Mouse (Mus musculus) left cerebral cortex, adult 2 months (tissue): Measurements from ENCODE around the gene Sspn. TPM values are rescaled to one million over a fixed set of nuclear protein-coding genes. Genes with fewer than 3 reads are reported as not detected.
A peak's percentile ranks its signal among the peaks of the same experiment; 100 is the strongest.

Experiments
- DNase-seq, 2 experiments: peaks; one replicate each; pipeline ENCODE4 v3.0.0; 2021 to 2022; ENCODE audit warnings: low spot score in 2 of 2, mixed read lengths in 1 of 2; ENCODE audit errors: extremely low spot score in 1 of 2
- H3K27ac ChIP-seq: fragments of 200-600 bp; 2 replicates; pipeline ENCODE4 v1.8.1; 2022
- H3K4me3 ChIP-seq: fragments of 200-600 bp; 2 replicates; pipeline ENCODE4 v1.8.1; 2022
- CTCF ChIP-seq: fragments of 200-600 bp; IDR thresholded peaks from 2 replicates; pipeline ENCODE4 v1.8.1; 2022; ENCODE audit warnings: antibody characterized with exemption, mild to moderate bottlenecking, moderate library complexity
- intact Hi-C: fragments of 180-260 bp; cut with DNase I; formaldehyde crosslinking; loops from one replicate; pipeline ENCODE4 v1.15.1; 2025
- total RNA-seq, 2 experiments: library from RNA; stranded (reverse); gene quantifications; 2 replicates each; pipeline ENCODE4 v1.2.3; 2021

Gene Sspn
- total RNA-seq, 2 experiments from 2014 or later: 3.2 to 3.9 TPM

GRCm38 (mm10) chr6:145961047-145961446 lies 29.6 kb downstream of the Sspn start:
- intact Hi-C loops: no loop called here
- H3K4me3 ChIP-seq: no peak overlapping the region
- DNase-seq: no peak
- no peak for TF ChIP-seq CTCF
- no peak overlapping the region for H3K27ac ChIP-seq

- no peak for TF ChIP-seq CTCF
- DNase-seq: no peak
- intact Hi-C loops: loop anchor here (2.0 kb wide), 1 partner anchor 97 kb away; no protein-coding TSS in a partner anchor
- no peak overlapping the region for H3K27ac ChIP-seq
- no peak overlapping the region for H3K4me3 ChIP-seq
Measured at GRCm38 (mm10) chr6:145963966-145964365, 32.5 kb downstream of the Sspn start.

- Histone ChIP-seq H3K27ac (no peak overlapping the region), H3K4me3 (no peak overlapping the region)
- no peak for TF ChIP-seq CTCF
- DNase-seq: no peak
- intact Hi-C loops: no loop called here
Measured at GRCm38 (mm10) chr6:145967693-145968092, 36.3 kb downstream of the Sspn start.

- Histone ChIP-seq H3K27ac (no peak overlapping the region), H3K4me3 (no peak overlapping the region)
- DNase-seq: peak in 1 of 2 experiments; percentile 25
- TF ChIP-seq CTCF: no peak
- intact Hi-C loops: no loop called here
Measured at GRCm38 (mm10) chr6:145968301-145968818, 36.9 kb downstream of the Sspn start.

DNA sequence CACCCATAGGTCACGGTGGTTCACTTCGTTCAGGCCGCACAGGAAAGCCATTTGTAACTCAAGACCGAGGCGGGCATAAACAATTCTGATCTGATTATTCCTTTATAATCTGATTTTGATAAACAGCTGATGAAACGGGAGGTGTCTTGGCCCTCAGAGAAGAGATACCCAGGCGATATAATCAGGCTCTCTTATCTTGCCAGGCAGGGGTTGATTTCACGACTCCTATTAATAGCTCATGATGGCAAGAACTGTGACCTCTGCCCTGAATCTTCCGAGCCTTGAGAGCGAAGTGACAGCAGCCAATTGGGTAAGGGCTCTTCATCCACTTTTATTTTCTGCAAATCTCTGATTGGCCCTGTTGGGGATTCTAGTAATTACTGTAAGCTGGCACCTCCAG lies 37.4 kb downstream of the Sspn start:
- Histone ChIP-seq H3K4me3 (no peak overlapping the region), H3K27ac (no peak overlapping the region)
- no peak for TF ChIP-seq CTCF
- DNase-seq: no peak
- intact Hi-C loops: no loop called here

DNA sequence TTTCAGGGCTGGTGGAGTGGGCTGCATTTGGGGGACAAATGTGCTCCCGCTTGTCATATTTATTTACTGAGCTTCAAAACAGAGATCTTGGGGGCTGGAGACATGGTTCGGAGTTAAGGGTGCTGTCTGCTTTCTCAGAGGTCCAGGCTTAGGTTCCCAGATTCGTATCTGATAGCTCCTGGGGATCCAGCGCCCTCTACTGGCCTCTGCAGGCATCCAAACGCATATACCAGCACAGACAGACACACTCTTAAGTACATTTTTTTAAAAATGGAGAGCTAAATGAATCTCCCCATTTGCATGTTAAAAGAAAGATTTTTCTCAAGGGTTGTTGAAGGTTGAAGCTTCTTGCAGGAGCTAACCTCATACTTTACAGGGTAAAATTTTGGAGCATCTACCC lies 38.1 kb downstream of the Sspn start:
- Histone ChIP-seq H3K4me3 (no peak overlapping the region), H3K27ac (no peak overlapping the region)
- TF ChIP-seq CTCF: peak; percentile 16
- DNase-seq: no peak
- intact Hi-C loops: no loop called here

DNA sequence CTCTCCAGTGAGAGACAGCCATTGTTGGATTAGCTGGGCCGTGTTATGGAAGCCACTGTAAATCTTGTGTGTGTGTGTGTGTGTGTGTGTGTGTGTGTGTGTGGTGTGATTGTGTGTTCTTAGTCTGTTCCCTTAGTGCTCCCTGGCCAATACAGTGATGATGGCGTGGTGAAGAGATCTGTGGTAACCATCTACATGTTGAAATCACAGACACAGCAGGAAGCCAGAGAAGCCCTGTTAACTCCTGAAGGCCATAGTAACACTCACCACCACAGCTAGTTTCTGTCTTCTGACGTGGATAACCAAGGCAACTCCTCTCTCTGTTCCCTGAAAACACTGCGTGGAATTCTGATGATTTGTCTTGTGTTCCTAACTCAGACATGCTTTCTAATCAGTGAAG lies 40.7 kb downstream of the Sspn start:
- TF ChIP-seq CTCF: no peak
- no peak overlapping the region for H3K4me3 ChIP-seq
- intact Hi-C loops: no loop called here
- no peak overlapping the region for H3K27ac ChIP-seq
- DNase-seq: no peak

DNA sequence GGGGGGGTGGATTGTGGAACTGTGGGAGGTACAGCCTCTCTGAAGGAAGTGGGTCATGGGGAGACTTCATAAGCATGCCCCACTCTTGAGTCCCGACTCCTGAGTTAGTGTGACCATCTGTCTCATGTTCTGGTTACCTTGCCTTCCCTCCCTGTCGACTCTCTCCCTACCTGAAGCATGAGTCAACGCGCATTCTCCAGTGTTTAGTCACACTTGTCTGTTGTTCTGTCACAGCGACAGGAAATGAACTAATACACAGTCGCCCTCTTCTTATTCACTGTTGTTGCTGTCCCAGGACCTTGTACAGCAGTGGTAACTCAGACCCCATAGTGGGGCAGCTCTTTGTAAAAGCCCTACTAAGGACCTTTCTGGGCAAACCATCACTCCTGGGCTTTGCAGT lies 41.4 kb downstream of the Sspn start:
- intact Hi-C loops: no loop called here
- Histone ChIP-seq H3K27ac (no peak overlapping the region), H3K4me3 (no peak overlapping the region)
- no peak for TF ChIP-seq CTCF
- no peak for DNase-seq

- Histone ChIP-seq H3K4me3 (no peak overlapping the region), H3K27ac (no peak overlapping the region)
- no peak for DNase-seq
- intact Hi-C loops: no loop called here
- no peak for TF ChIP-seq CTCF
Measured at GRCm38 (mm10) chr6:145973356-145973755, 41.9 kb downstream of the Sspn start.

GRCm38 (mm10) chr6:145974766-145975165 lies 43.3 kb downstream of the Sspn start:
- intact Hi-C loops: no loop called here
- no peak overlapping the region for H3K27ac ChIP-seq
- no peak overlapping the region for H3K4me3 ChIP-seq
- no peak for TF ChIP-seq CTCF
- no peak for DNase-seq

DNA sequence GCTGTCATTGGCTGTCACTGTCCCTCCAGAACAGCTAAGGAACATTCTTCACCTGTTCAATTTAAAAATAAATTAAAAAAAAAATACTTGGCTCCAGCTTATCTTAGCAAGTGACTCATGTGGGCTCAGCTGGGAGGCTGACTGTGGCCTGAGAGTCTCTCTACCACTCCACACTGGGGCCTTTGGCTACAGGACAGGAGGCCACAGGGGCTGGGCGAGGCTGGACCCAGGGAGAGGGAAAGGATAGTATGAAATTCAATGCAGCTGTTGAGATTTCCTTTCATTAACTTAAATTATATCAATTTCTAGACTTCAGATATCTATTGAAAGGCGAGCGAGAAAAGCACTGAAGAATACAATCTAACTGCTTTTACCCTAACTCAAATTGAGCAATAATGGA lies 45.9 kb downstream of the Sspn start:
- TF ChIP-seq CTCF: no peak
- intact Hi-C loops: no loop called here
- Histone ChIP-seq H3K27ac (no peak overlapping the region), H3K4me3 (no peak overlapping the region)
- no peak for DNase-seq

DNA sequence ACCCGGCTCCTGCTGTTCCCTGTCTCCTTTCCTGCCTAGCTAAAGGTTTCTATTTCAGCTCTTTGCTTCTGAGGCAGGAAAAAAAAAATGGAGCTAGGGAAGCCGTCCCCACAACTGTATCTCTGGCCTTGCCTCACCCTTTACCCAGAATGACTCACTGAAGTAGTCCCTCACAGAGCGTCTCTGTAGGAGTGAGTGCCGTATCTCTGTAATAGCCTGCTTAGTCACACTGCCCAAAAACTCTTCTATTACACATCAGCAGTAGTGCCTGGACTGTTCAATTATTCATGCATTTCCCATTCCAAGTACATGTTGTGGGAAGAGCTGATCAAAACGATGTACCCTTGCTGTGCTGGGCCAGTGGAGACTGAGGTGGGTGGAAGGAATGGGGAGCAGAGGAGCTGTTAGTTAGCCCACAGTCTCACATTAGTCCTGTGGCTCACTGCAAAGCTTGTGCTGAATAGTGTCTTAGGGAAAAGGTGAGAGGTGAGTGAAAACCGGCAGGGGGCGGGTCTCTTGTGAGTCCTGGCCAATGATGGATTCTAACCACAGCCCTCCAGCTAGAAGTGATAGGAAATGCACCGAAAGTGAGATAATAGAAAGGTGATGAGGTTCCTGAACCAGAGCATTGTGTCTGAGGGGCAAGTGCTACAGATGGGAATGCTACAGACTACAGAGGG lies 46.5 kb downstream of the Sspn start:
- DNase-seq: no peak
- Histone ChIP-seq H3K27ac (no peak overlapping the region), H3K4me3 (no peak overlapping the region)
- TF ChIP-seq CTCF: no peak
- intact Hi-C loops: no loop called here

- Histone ChIP-seq H3K27ac (no peak overlapping the region), H3K4me3 (no peak overlapping the region)
- intact Hi-C loops: no loop called here
- TF ChIP-seq CTCF: no peak
- no peak for DNase-seq
Measured at GRCm38 (mm10) chr6:145981074-145981473, 49.6 kb downstream of the Sspn start.
